Mouse (Mus musculus) splenic B cell, adult 2 months (primary cell): ENCODE measurements around the gene Ccsap.

Source experiments
- DNase-seq: peaks from one replicate; pipeline ENCODE4 v3.0.0-alpha.2; 2011; ENCODE audit warnings: low read depth, low spot score
- H3K27me3 ChIP-seq: 2 replicates; pipeline ENCODE4 v1.6.1; 2012; ENCODE audit warnings: mild to moderate bottlenecking, low read length, moderate library complexity, mixed read lengths; ENCODE audit not compliant: control insufficient read depth, poor library complexity, insufficient read depth, severe bottlenecking
- H3K36me3 ChIP-seq: 2 replicates; pipeline ENCODE4 v1.6.1; 2012; ENCODE audit warnings: mild to moderate bottlenecking, low read length, moderate library complexity, mixed read lengths; ENCODE audit not compliant: control insufficient read depth, poor library complexity, insufficient read depth, severe bottlenecking

Gene Ccsap

DNA sequence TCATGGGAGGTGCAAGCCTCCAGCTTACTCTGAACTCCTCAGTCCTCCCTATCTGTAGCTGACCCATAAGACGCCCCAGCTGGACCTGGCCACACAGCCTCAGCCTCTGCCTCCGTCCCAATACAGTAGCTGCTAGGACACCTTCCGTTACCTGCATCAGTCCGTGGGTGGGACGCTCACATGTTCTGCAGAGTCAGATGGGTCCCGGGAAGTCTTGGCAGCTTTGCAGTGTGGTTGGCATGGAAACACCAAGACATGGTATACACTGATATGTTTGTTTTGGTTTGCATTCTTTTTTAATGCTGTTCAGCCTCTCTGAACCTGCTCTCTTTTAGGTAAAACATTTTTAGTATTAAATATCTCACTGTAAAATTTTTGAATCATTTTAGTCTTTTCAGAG lies 23.7 kb downstream of the Ccsap start:
- DNase-seq, result no peak
- H3K27me3 ChIP-seq, result no peaks in the 10 kb centered on the region
- H3K36me3 ChIP-seq, result no peaks in the 10 kb centered on the region

DNA sequence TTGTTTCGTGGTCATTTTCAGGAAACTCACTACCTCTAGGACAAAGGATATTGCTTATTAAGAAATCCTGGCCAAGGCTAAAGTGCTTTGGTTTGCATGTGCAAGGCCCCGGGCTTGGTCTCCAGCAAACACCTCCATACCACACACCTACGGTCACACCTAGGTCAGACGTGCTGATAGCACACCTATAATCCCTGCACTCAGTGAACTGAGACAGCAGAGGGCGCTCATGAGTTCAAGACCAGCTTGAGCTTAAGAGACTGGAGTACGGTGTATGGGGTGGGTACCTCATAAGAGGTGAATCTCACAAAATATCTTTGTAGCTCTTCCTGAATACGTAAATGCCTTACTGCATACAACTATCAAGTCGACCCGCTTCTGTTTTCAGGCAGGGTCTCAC lies 24.6 kb downstream of the Ccsap start:
- Histone ChIP-seq H3K27me3 (no peaks in the 10 kb centered on the region), H3K36me3 (no peaks in the 10 kb centered on the region)
- DNase-seq, result peak; percentile 78

GRCm38 (mm10) chr8:123832757-123833156 lies 27.3 kb downstream of the Ccsap start:
- DNase-seq, result peak; percentile 62
- Histone ChIP-seq H3K36me3 (no peaks in the 10 kb centered on the region), H3K27me3 (no peaks in the 10 kb centered on the region)

- H3K36me3 ChIP-seq, result no peaks in the 10 kb centered on the region
- H3K27me3 ChIP-seq, result no peaks in the 10 kb centered on the region
- DNase-seq, result no peak
These were observed 32.5 kb downstream of the Ccsap start for GRCm38 (mm10) chr8:123827523-123827922.

DNA sequence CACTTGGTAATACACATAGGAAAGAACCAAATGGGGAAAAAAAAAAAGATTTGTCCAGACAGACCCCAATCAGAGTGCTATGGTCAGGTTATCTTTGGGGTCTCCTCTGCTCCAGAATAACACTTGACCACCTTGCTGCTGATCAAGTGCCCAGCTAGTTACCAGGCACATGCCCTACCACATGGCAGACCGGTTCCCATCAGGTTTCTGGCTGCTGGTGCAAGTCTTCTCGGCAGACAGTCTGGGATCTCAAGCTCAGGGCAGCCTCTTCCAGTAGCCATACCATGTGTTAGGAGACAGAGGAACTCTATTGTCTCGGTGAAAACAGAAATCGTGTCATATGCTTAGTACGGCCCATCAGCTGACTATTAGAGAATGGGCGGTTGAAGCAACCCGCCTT lies 33.3 kb downstream of the Ccsap start:
- Histone ChIP-seq H3K27me3 (no peaks in the 10 kb centered on the region), H3K36me3 (no peaks in the 10 kb centered on the region)
- DNase-seq, result no peak

DNA sequence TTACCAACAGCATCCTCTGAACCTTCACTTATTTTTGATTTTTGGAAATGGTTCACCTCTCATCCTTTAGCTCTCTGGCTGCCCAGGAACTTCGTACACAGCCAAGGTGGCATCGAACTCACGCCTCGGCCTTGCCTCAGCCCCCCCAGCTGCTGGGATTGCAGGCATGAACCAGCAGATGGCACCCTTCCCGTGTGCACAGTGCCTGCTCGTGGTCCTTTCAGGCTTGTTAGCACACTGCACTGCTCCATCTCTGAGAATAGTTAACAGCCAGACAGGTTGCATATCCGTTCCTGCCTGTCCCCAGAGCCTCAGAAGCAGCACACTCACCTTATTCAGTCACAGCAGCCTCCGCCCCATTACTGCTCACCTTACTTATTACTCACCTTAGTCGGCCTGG lies 34.0 kb downstream of the Ccsap start:
- DNase-seq, result peak; percentile 5
- Histone ChIP-seq H3K36me3 (no peaks in the 10 kb centered on the region), H3K27me3 (no peaks in the 10 kb centered on the region)

GRCm38 (mm10) chr8:123823532-123824123 lies 36.4 kb downstream of the Ccsap start:
- Histone ChIP-seq H3K27me3 (no peaks in the 10 kb centered on the region), H3K36me3 (no peaks in the 10 kb centered on the region)
- DNase-seq, result no peak

DNA sequence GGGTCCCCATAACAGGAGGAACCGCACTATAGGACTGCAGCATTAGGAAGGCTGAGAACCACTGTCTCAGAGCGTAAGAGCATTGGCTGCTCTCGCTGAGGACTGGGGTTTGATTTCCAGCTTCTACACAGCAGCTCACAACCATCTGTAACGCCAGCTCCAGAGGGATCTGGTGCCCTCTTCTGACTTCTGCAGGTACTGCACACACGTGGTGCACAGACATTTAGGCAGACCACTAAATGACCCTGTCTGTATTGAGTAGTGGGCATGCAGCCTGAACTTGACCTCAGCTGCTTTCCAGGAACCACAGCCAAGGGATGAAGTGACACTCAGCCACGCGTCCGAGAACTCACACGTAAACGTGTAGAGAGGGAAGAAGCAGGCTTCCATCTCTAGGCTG lies 36.9 kb downstream of the Ccsap start:
- DNase-seq, result no peak
- Histone ChIP-seq H3K36me3 (no peaks in the 10 kb centered on the region), H3K27me3 (no peaks in the 10 kb centered on the region)

- no peaks in the 10 kb centered on the region for H3K27me3 ChIP-seq
- no peak for DNase-seq
- no peaks in the 10 kb centered on the region for H3K36me3 ChIP-seq
These were observed 39.2 kb downstream of the Ccsap start for GRCm38 (mm10) chr8:123820780-123821179.

DNA sequence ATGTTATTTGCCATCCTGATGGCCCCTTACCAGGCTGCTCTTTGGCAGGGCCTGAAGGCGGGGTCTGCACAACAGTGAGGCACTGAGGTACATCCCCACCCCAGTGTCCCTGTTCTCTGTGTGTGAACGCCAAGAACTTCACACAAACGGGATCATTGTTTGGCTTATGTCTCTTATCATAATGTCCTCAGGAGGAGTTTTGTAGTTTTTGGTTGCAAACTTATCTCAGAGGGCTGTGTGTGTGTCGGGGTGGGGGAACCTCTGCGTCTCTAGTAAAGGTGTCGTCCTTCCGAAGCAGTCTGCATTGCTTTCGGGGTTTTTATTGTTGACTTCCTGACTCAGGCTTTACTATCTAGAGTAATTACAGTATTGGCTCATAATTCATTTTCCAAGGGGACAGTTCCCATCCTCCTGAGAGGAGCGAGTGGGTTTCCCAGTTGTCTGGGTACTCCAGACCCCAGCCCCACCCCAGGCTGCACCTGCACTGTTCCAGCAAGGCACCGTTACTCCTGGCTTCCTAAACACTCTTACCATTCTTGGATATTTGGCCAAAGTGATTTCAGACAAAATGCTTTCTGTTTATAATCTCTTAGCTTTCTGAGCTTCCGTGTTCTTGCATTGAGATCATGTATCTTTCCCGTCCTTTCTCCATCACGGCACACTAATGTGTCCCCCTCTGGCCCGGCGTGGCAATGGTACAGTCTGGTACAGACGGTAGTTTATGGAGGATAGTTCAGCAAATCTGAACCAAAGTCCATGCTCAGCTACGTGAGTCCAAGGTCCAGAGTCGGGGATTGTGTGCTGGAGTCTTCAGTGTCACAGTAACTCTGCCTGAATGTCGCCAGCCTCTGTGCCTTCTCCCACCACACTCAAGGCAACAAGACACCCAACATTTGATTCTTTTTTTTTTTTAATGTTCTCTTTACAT lies 40.1 kb downstream of the Ccsap start:
- Histone ChIP-seq H3K27me3 (no peaks in the 10 kb centered on the region), H3K36me3 (no peaks in the 10 kb centered on the region)
- no peak for DNase-seq

- no peaks in the 10 kb centered on the region for H3K36me3 ChIP-seq
- no peak for DNase-seq
- no peaks in the 10 kb centered on the region for H3K27me3 ChIP-seq
These were observed 42.3 kb downstream of the Ccsap start for GRCm38 (mm10) chr8:123817747-123818146.

DNA sequence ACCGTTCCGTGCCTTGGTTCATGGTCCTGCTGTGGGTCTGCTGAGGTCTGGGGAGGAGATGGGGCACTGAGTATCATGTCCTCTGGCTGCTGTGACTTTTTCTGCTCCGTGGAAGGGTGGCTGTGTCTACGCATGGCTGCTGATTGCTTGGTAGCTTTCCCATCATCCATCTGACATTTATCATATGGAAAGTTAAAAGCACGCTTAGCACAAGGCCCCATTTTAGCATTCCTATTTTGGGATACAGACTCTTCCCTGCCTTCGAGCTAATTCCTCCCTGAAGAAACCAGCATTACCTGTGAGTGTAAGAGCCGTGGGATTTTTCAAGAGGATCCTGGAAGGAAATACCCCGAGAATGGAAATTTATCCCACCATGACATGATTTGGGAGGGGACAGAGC lies 43.1 kb downstream of the Ccsap start:
- Histone ChIP-seq H3K27me3 (no peaks in the 10 kb centered on the region), H3K36me3 (no peaks in the 10 kb centered on the region)
- DNase-seq, result no peak

DNA sequence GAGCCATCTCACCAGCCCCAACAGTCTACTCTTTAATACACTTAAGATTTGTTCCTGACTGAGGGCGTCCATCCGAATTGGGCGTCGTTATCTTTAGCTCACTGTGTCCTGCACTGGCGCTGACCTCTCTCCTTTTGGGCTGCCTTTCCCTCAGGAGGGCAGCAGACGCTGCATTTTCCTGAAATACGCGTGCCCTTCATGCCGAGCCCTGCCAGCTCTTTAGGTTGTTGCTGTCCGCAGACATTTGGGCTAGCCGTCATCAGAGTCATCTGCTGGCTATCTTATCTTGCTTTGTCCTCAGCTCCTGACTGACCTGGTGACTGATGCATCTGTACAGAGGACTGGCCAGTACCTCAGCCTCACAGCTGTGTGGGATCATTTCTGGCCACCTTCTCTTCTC lies 44.7 kb downstream of the Ccsap start:
- no peak for DNase-seq
- Histone ChIP-seq H3K27me3 (no peaks in the 10 kb centered on the region), H3K36me3 (no peaks in the 10 kb centered on the region)

DNA sequence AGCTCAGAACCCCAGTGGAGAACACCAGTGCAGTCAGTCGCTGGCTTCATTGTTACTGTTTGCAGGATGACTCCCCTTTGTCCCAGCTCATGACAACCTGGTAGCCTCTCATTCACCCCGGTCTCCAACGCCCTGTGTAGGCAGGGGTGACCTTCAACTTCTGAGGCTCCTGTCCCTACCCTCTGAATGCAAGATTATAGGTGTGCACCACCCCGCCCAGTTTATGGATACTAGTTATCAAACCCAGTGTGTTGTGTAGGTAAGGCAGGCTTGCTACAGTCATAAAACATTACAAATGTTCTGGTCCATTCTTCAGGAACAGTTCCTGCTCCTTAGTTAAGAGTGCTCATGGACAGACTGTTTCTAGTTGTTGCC lies 46.1 kb downstream of the Ccsap start:
- DNase-seq, result no peak
- Histone ChIP-seq H3K36me3 (no peaks in the 10 kb centered on the region), H3K27me3 (no peaks in the 10 kb centered on the region)

GRCm38 (mm10) chr8:123813173-123813891 lies 46.7 kb downstream of the Ccsap start:
- H3K36me3 ChIP-seq, result no peaks in the 10 kb centered on the region
- H3K27me3 ChIP-seq, result no peaks in the 10 kb centered on the region
- no peak for DNase-seq
